Mouse (Mus musculus): ENCODE results near the gene Wbp2nl.

Gene Wbp2nl

DNA sequence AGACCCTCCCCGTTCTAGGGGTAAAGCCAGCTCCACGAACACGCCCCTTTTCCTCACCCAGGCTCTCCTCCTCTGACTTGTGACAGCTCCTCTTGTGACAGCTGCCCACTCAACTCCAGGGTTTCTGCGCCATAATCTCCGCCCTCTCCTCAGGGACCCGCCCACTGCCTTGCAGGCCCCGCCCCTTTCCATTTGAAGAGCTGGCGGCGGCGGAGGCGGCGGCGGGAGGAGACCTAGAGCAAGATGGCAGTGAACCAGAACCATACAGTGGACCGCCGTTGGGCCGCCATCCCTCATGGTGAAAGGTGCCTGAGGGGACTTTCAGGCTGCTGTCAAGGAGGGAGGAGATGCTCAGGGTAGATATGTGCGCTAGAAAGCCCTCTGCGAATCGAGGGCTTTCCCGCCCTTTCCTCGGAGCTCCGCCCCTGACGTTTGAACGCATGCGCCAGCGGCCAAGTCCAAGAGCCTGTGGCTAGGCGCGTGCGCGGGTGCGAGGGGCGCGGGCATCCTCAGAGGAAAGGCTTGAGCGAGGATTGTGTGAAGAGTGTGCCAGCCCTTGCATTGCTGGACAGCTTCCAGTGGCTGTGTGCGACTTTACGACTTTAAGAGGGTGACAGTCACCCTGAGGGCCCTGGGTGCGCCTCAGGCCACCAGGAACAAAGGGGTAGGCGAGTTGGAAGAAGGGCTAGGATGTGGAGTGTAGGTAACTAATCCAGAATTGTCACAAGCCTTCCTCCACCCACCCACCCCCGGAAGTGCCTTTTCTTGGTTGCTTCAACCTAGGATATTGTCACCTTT lies at the start of gene Wbp2nl:
Gene Wbp2nl, plus strand, starts transcription at position 191 of the 798 bp plus-strand sequence.
- no peak for DNase-seq (ENCODE audit: low spot score)

DNA sequence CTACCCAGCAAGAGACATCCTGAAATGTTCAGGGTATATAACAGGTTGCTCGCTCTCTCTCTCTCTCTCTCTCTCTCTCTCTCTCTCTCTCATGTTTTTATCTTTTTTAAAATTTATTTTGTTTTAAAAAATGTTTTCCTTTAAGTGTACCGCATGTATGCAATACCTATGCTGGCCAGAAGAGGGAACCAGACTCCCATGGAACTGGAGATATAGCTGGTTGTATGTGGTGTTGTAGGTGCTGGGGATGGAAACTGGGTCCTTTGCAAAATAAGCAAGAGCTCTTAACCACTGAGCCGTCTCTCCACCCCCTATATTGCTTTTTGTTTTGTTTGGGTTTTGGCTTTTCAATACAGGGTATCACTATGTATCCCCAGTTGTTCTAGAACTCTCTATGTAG lies 47.2 kb upstream of the Wbp2nl start:
- no peak for DNase-seq (ENCODE audit: low spot score)

DNA sequence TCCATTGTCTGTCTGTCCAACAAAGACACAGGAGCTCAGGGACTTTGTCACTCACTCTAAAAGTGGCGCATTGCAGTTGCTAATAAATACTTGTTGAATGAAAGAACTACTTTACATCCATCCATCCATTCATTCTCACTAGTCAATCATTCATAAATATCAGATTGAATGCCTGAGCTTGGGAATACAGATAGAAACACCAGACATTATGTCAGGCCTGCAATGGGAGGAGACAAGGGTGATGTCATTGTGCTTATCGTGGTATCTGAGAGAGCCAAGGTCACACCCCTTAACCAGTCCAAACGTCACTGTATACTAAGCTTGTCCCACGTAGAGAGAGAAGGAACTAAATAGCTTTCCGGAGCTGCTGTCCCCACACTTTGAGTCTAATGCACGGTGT lies 46.7 kb upstream of the Wbp2nl start, which contains the start of gene 1500009C09Rik:
Gene 1500009C09Rik, plus strand, starts transcription at position 301 of the 400 bp plus-strand sequence.
- no peak for DNase-seq (ENCODE audit: low spot score)

DNA sequence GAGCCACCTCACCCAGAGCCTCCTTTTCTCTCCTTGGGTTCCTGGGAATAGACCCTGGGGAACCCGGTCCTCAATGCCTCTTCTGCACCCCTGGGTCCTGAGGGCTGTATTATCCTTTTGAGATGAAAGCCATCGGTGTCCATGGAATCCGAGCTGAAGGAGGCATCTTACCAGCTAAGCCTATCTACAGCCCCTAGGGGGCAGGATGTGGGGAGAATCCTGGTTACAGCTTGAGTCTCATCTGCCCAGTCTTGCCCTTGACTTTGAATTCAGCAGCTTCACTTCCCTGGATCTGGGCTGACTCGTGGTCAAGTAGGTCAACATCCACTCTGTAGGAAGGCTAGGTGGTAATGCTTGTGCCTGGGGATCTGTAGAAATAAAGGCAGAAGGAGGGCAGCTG lies 43.5 kb upstream of the Wbp2nl start:
- no peak for DNase-seq (ENCODE audit: low spot score)

DNA sequence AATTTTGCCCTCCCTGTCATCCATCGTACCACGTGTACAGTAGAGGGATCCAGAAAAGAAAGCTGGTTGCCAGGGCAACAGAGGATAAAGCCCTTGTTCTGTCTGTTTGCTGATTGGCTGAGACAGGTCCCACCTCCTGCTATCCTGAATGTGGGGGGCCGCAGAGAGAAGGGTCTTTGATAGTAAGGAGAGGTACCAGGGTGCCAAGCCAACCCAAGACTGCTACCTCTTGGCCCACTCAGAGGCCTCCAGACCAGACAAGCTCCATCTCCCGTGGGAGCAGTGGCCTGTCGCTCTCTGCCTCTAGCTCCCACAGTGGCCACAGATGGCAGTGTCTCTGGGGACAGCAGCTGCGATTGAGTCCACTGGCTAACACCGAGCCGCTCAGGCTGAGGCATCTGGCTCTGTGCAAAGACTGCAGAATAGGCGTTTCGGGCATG lies 42.8 kb upstream of the Wbp2nl start:
- no peak for DNase-seq (ENCODE audit: low spot score)

DNA sequence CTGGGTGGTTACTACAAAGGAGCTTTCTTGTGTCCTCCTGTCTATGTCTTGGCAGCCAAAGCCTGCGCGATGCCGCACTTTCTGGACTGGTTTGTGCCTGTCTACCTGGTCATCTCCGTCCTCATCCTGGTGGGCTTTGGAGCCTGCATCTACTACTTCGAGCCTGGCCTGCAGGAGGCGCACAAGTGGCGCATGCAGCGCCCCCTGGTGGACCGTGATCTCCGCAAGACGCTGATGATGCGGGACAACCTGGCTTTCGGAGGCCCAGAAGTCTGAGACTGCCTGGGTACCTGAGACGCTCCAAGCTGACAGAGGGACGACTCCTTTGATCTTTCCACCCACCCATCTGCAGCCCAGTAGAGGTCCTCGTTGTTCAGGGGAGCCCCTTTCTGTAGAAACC lies 39.2 kb upstream of the Wbp2nl start:
- peak; percentile 29 for DNase-seq (ENCODE audit: low spot score)

DNA sequence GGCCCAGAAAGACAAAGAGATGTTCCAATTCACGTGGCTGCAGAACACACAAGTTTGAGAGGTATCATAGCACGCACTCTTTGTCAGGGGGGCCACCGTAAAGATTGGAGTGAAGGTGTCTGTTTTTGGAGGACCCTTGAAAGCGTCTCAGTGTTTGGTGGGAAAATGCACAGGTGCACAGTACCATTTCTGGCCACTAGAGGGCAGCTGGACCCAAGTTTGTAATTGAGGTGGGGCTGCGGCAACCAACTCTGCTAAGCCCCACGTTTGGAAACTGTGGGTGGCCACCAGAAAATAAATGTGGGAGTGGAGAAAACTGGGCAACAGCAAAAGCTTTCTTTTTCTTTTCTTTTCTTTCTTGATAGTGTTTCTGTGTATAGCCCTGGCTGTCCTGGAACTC lies 32.4 kb upstream of the Wbp2nl start:
- no peak for DNase-seq (ENCODE audit: low spot score)

DNA sequence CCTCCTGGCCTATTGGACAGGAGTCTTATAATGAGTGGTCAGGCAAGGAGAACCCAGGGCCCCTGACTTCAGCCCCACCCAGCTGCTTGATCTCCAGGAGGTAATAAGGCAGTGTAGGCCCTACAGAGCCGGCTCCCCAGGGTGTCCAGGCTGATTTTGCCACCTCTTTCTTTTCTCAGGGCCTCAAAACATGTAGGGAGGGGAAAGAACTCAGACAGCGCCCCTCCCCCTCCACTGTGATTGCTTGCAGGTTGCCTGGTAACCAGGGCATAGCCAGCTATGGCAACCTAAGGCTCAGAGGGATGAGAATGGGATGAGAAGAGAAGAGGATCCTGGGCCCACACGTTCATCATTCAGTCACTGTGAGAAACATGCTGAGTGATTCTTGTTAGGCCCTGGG lies 30.6 kb upstream of the Wbp2nl start:
- DNase-seq (ENCODE audit: low spot score) = no peak

DNA sequence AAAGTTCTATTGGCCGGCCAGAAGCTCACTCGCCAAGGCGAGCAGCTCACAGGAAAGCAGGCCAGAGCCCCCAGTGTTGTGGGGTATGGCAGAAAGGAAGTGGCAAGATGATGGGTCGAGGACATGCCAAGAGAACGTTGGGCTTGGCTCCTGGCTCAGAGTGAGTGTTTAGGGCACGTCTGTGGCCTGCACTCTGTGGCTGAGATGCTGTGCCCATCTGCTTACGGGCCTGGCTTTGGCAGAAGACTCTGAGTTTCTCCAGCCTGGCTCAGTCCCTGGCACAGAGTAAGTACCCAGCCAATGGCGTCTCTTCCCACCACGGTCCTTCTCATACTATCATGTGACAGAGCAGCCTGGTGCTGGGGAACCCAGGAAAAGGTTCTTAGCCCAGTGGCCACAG lies 30.0 kb upstream of the Wbp2nl start:
- DNase-seq (ENCODE audit: low spot score) = no peak

DNA sequence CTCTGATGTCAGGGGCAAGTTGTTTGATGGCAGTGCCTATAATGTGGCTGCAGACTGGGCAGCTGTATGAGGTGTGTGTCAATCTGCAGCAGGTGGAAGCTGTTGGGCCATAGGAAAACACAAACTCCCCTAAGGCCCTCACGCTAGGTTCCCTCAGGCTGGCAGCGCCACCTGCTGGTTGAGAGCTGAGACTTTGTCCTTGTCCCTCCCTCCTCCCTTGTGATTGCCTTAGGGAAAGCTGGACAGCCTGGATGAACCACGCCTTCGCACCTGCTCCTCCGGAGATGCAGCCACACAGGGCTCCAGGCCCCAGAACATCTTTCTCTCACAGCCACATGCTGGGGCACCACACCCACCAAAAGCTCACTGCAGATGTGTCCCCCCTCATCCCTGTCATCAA lies 27.6 kb upstream of the Wbp2nl start:
- DNase-seq (ENCODE audit: low spot score) = peak; percentile 50

DNA sequence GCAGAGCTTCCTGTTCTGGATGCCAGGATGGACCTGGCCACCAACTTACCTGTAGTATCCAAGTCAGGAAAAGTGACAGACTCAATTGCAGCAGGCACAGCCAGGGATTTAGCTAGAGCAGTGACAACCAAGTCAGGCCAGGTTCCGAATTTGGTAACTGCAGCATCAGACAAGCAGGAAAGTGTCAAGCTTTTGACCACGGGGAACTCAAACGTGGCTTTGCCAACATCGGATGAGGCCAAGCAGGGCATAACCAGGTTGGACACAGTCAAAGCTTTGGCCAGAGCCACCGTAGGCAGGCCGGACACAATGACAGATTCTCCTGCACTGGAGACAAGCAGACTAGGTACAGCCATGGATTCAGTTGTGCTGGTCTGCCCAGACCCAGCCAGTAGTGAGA lies 26.5 kb upstream of the Wbp2nl start:
- no peak for DNase-seq (ENCODE audit: low spot score)

DNA sequence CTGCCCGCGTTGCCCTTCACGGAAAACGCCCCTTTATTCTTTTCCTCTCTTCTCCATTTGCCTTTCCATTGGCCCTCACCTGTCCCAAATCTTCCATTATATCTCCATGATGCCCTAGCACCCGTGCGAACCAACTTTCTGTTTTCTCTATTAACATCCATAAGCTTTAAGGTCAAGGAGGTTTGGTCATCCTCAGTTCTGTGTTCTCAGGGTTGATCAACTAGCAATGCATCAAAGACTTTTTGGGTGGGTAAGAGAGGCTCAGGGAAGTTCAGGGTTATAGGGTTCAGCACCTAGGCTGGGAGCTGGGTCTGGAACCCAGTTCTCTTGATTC lies 24.2 kb upstream of the Wbp2nl start, which contains the start of gene Sept3:
Gene Sept3, plus strand, starts transcription at position 301 of the 334 bp plus-strand sequence.
- DNase-seq (ENCODE audit: low spot score) = no peak

DNA sequence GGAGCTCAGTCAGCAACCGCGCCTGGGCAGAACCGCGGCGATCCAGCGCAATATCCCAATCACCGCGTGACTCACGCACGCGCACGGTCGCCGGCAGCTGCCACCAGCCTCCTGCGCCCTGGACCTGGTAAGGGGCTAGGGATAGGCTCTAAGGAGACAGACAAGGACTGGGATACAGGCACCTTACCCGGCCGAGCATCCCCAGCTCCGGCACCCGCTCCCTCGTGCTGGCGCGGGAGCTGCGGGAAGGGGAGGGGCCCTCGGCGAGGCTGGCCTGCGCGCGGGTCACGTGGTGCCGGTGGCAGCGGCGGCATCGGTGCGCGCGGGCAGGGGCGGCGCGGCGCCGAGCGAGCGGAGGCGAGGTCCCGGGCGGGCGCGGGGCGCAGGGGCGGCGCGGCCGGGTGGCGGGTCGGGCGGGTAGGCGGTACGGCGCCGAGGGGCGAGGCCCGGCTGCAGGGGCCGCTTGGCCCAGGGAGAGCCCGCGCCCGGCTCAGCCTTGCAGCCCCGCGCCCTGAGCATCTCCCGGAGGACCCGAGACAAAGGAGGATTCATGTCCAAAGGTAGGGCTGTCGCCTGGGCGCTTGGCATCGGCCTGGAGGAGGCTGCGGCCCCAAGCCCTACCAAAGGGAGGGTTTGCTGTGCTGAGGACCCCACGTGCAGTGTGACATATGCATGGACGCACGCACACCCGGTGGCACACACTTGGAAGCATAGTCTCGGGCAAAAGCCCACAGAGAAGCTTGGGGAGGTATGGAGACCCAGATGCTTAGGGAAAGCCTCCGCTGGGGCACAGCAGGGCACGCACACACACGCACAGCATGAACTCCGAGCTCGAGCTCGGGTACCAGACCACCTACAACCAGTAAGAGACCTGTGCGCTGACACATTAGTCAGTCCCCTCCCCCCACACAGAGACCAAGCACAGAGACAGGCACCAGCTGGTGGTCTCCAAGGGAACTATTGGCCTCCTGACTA lies 23.5 kb upstream of the Wbp2nl start:
- no peak for DNase-seq (ENCODE audit: low spot score)

DNA sequence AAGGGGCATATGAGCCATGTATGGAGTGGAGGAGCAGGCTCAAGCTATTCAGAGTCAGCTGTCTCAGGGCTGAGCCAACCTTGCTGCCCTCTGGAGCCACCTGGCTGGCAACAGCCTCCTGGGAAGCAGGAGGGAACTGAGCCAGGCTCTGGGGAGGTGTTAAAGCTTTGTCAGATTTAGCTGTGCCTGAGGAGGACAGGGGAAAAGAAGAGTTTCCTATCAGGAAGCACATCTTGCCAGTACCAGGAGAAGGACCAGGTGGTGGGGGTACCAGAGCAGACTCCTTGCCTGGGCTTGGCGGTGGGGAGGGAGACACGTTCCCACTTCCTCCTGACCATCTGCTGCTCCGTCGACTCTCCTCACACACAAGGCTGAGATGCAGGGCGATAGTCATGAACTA lies 21.2 kb upstream of the Wbp2nl start:
- no peak for DNase-seq (ENCODE audit: low spot score)

DNA sequence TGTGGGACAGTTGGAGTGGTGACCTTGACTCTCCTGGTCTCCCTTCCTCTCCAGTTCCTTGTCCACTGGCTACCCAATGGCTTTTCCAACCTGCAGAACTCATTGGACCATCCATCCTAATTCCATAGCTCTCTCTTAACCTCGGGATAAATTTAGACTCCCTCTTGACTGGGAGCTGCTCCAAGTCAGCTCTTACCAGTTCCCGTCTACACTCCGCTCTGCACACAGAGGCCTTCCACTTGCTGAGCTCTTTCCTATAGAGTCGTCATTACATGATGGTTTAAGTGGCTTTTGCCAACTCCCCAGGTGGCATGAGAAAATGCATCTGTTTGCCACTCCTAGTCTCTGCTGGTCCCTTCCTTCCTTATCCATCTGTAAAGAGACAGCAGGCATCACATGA lies 18.1 kb upstream of the Wbp2nl start:
- DNase-seq (ENCODE audit: low spot score) = no peak

DNA sequence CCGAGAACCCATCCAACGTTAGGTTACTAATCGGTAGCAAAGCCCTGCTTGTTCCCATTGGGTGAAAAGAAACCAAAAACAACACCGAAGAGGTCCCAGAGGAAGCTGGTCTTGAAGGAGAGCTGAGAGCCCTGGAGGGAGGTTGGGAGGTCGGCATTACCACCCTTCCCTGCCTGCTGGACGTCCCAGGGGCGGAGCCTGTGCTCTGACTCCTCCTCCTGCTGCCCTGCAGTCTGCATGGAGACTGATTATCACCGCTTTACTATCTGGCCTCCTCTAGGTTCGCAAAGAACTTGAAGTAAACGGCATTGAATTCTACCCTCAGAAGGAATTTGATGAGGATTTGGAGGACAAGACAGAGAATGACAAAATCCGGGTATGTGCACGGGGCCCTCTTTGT lies 12.6 kb upstream of the Wbp2nl start:
- no peak for DNase-seq (ENCODE audit: low spot score)

DNA sequence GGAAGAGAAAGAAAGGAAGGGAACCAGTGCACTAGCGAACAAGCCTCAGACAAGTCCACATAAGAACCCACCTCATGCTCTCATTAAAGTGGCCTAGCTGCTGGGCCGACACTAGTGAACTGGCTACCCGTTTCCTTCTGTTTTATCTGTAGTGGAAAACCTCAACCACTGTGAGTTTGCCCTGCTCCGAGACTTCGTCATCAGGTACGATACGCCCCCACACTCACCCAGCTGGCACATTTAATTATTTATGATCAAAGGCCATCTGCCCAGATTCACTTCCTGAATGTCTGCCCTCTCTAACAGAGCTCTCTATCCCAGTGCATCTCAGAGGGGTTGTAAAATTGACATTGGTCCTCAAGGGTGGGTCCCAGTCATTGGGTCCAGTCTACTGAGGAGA lies 8.5 kb upstream of the Wbp2nl start:
- DNase-seq (ENCODE audit: low spot score) = no peak

DNA sequence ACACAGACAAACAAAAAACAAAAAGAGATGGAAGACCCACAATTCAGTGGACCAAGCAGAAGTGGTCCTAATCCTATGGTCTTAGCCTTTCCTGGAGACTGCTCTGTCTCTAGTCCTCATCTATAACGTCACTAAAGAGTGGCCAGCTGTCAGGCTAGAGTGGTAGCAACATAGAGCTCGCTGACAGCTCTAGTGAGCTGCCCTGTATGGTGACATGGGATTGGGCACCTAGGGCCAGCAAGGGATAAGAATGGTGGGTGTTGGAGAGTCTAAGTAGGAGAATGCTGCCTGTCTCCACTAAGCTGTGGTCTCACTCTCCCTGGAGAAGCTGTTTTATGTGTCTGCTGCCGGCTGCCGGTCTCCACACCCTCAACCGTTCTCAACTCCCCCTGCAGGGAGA lies 5.9 kb upstream of the Wbp2nl start:
- DNase-seq (ENCODE audit: low spot score) = no peak

DNA sequence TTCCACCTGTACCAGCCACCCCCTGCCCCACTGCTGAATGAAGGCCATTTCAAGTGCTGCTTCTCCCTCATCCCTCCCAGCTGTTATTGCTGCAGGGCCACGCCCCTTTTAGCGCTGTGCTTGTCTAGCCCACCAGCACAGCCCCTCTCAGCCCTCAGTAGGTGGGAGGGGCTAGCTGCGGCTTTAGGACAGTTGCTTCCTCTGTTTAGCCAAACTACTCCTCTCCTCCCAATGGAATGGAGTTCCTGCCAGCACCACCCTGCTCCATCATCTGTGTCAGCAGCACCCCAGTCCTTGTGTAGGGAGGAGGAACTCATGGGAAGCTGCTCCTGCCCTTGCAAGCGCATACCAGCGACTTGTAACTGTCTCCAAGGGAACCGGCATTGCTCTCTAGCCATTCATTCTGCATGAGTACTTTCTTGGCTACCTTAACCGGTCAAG lies 5.5 kb upstream of the Wbp2nl start:
- DNase-seq (ENCODE audit: low spot score) = peak; percentile 27

DNA sequence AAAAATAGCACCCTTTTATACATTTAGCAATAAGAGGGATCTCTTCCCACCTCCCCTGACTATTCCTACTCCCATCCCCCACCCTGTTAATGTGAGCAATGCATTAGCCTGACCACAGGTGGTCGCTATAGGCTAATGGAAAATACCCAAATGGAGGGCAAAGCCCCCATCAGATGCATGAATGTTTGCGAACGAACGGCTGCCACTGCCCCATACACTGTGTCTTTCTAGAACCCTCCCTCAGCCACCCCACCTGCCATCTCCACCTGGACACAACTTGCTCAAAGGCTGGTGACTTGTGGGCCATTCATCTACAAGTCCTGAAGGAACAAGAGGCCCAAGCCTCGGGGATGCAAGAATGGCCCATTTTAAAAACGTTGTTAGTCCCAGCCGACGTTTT lies 4.7 kb upstream of the Wbp2nl start:
- peak; percentile 22 for DNase-seq (ENCODE audit: low spot score)

DNA sequence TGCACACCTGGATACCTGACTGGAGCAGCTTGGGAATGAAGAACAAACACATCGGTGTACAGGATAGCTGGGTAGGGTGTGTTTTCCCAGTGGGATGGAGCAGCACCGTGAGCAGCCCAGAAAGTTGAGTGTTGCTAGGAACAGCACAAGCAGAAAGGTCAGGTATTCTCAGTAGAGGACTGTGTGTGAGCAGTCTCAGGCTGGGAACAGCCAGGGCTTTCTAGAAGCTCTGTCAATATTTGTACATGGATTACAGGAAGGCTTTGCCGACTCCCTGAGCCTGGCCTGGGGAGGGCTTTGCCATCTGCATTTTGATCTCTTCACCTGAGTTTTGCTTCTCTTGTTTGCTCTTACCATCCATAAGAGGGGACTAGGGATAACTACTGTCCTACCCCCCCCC lies 8.4 kb downstream of the Wbp2nl start:
- DNase-seq (ENCODE audit: low spot score) = peak; percentile 71

DNA sequence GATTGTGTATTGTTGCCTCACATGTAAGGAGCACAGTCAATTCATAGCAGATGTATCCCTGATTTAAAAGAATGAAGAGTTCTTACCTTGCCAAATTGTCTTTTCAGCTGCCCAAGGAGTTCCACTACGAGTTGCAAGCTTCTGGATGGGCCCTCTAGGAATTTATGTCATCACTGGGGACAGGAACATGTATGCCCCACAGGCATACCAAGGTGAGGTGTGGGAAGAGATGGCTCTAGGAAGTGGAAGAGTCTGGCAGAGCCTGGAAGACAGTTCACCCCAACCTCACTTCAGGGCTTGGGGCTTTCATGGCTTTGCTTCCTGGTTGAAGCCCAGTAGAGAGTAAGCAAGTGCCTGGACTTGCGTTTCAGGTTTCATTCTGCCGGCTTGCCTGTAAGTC lies 9.7 kb downstream of the Wbp2nl start:
- no peak for DNase-seq (ENCODE audit: low spot score)

DNA sequence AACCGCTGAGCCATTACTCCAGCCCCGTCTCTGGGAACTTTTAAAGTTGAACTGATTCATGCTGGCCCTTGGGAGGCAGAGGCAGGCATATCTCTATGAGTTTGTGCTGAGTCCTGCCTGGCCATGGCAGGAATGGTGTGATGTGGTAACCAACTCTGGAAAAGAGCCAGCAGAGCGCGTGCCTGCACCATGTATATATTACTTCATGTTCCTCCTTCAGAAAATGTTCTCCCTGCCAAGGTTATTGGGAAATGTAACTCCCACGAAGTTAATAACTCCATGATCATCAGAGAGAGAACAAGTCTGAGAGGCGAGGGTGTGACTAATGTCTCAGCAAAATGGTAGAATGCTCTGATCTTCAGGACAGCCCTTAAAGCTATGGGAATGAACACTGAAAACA lies 19.1 kb downstream of the Wbp2nl start:
- no peak for DNase-seq (ENCODE audit: low spot score)
